Mouse (Mus musculus) lung, adult 2 months (tissue): ENCODE measurements at regions not wholly inside any gene's neighbourhood (a gene's known extent, or its start where the extent isn't known, plus 50 kb on each side); places are given as distances from the start of the nearest gene placed in this dataset.

Experiments
- CTCF ChIP-seq: fragments of 200-500 bp; IDR thresholded peaks from 2 replicates; pipeline ENCODE4 v1.5.1; 2011; ENCODE audit warnings: mild to moderate bottlenecking, low read length, control low read depth; ENCODE audit not compliant: insufficient read depth
- POLR2A ChIP-seq: fragments of 200-500 bp; IDR thresholded peaks from 2 replicates; pipeline ENCODE4 v1.6.1; 2011; ENCODE audit warnings: low read depth, mild to moderate bottlenecking, control low read depth, low read length, borderline replicate concordance; ENCODE audit errors: extremely low read depth

DNA sequence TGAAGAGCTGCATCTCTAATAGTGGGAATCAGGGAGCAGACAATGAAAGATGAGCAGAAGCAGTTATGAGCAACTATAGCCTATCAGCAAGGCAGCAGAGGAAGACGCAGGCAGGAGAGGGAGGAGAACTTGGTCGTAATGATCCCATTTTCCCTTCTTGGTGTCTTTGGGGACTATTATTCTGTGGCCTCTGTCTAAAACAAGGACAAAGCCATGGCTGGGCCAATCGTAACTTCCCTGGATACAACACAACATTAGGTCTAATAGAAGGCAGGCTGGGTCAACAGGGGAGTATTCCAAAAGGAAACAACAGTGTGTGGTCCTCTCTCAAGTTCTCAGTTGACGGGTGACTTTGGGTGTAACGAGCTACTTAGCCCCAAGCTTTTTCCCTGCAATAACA lies 234.5 kb downstream of the Clic5 start:
- no peak for TF ChIP-seq POLR2A
- TF ChIP-seq CTCF = no peak
